Mouse (Mus musculus): ENCODE data around the gene Rsph9. TPM values are rescaled to one million over a fixed set of nuclear protein-coding genes. Genes with fewer than 3 reads are reported as not detected.

Gene Rsph9
- polyA plus RNA-seq, 1 experiment from 2014 or later: 23.7 TPM

- H3K27ac ChIP-seq (ENCODE audit: low read length): peak overlapping the region; percentile 90
- H3K9ac ChIP-seq (ENCODE audit: low read length): no peak overlapping the region; the same call in 1 of the 2 replicates
- WGBS: 47% methylated on average over 13 of the region's 13 CpGs
- ATAC-seq (ENCODE audit: low read depth): no peak
- H3K27me3 ChIP-seq (ENCODE audit: control insufficient read depth, insufficient read depth, low read depth, low read length): no peaks in the 10 kb centered on the region
- H3K4me1 ChIP-seq (replicated peaks; ENCODE audit: control insufficient read depth, insufficient read depth, low read length): peaks cover 40% of the 10 kb centered on the region
- H3K4me3 ChIP-seq (ENCODE audit: low read length): no peak overlapping the region
- no peak overlapping the region for H3K4me2 ChIP-seq (ENCODE audit: low read depth, low read length)
- H3K36me3 ChIP-seq (ENCODE audit: control insufficient read depth, insufficient read depth, low read length): peaks cover 12% of the 10 kb centered on the region; the same call in 1 of the 2 replicates
- H3K9me3 ChIP-seq (ENCODE audit: control insufficient read depth, low read length): no peaks in the 10 kb centered on the region
Observed at GRCm38 (mm10) chr17:46117623-46118422, 26.2 kb downstream of the Rsph9 start.

GRCm38 (mm10) chr17:46116881-46117280, 27.1 kb downstream of the Rsph9 start:
- peaks cover 40% of the 10 kb centered on the region for H3K4me1 ChIP-seq (replicated peaks; ENCODE audit: control insufficient read depth, insufficient read depth, low read length)
- H3K27me3 ChIP-seq (ENCODE audit: control insufficient read depth, insufficient read depth, low read depth, low read length): no peaks in the 10 kb centered on the region
- H3K36me3 ChIP-seq (ENCODE audit: control insufficient read depth, insufficient read depth, low read length): 0 out of 2 replicates have a peak, but pooled peaks cover 7% of the 10 kb centered on the region
- H3K27ac ChIP-seq (ENCODE audit: low read length): peak overlapping the region; percentile 90
- H3K9me3 ChIP-seq (ENCODE audit: control insufficient read depth, low read length): no peaks in the 10 kb centered on the region
- ATAC-seq (ENCODE audit: low read depth): peak; percentile 55; the same call in 1 of the 2 replicates
- H3K4me3 ChIP-seq (ENCODE audit: low read length): no peak overlapping the region
- no peak overlapping the region for H3K9ac ChIP-seq (ENCODE audit: low read length)
- no peak overlapping the region for H3K4me2 ChIP-seq (ENCODE audit: low read depth, low read length)
- 71% methylated on average over 3 of the region's 3 CpGs for WGBS

GRCm38 (mm10) chr17:46116138-46116537, 27.9 kb downstream of the Rsph9 start:
- Histone ChIP-seq H3K9ac (ENCODE audit: low read length) (peak overlapping the region; percentile 43; the same call in 1 of the 2 replicates), H3K4me1 (replicated peaks; ENCODE audit: control insufficient read depth, insufficient read depth, low read length) (peaks cover 45% of the 10 kb centered on the region), H3K9me3 (ENCODE audit: control insufficient read depth, low read length) (no peaks in the 10 kb centered on the region), H3K36me3 (ENCODE audit: control insufficient read depth, insufficient read depth, low read length) (0 out of 2 replicates have a peak, but pooled peaks cover 7% of the 10 kb centered on the region), H3K4me3 (ENCODE audit: low read length) (no peak overlapping the region), H3K27me3 (ENCODE audit: control insufficient read depth, insufficient read depth, low read depth, low read length) (no peaks in the 10 kb centered on the region), H3K4me2 (ENCODE audit: low read depth, low read length) (no peak overlapping the region), H3K27ac (ENCODE audit: low read length) (peak overlapping the region; percentile 90)
- 43% methylated on average over 11 of the region's 11 CpGs for WGBS
- ATAC-seq (ENCODE audit: low read depth): peak; percentile 57

- H3K9ac ChIP-seq (ENCODE audit: low read length): peak overlapping the region; percentile 43; the same call in 1 of the 2 replicates
- peaks cover 45% of the 10 kb centered on the region for H3K4me1 ChIP-seq (replicated peaks; ENCODE audit: control insufficient read depth, insufficient read depth, low read length)
- WGBS: 8% methylated on average over 2 of the region's 2 CpGs
- no peak overlapping the region for H3K4me2 ChIP-seq (ENCODE audit: low read depth, low read length)
- peak overlapping the region; percentile 90 for H3K27ac ChIP-seq (ENCODE audit: low read length)
- no peak overlapping the region for H3K4me3 ChIP-seq (ENCODE audit: low read length)
- H3K27me3 ChIP-seq (ENCODE audit: control insufficient read depth, insufficient read depth, low read depth, low read length): no peaks in the 10 kb centered on the region
- peak; percentile 56 for ATAC-seq (ENCODE audit: low read depth)
- no peaks in the 10 kb centered on the region for H3K9me3 ChIP-seq (ENCODE audit: control insufficient read depth, low read length)
- 0 out of 2 replicates have a peak, but pooled peaks cover 7% of the 10 kb centered on the region for H3K36me3 ChIP-seq (ENCODE audit: control insufficient read depth, insufficient read depth, low read length)
Observed at GRCm38 (mm10) chr17:46115489-46115888, 28.5 kb downstream of the Rsph9 start.

GRCm38 (mm10) chr17:46110402-46111289, 33.4 kb downstream of the Rsph9 start, which contains the start of gene Mrps18a:
TSS of gene Mrps18a (plus strand) at chr17:46110986.
- H3K27ac ChIP-seq (ENCODE audit: low read length): peak within 1 kb of the TSS; percentile 14

GRCm38 (mm10) chr17:46108286-46108685, 35.7 kb downstream of the Rsph9 start:
- Histone ChIP-seq H3K9me3 (ENCODE audit: control insufficient read depth, low read length) (no peaks in the 10 kb centered on the region), H3K4me1 (replicated peaks; ENCODE audit: control insufficient read depth, insufficient read depth, low read length) (peaks cover 16% of the 10 kb centered on the region; the same call in 1 of the 2 replicates), H3K36me3 (ENCODE audit: control insufficient read depth, insufficient read depth, low read length) (no peaks in the 10 kb centered on the region), H3K27ac (ENCODE audit: low read length) (no peak overlapping the region), H3K4me3 (ENCODE audit: low read length) (no peak overlapping the region), H3K4me2 (ENCODE audit: low read depth, low read length) (no peak overlapping the region), H3K9ac (ENCODE audit: low read length) (no peak overlapping the region), H3K27me3 (ENCODE audit: control insufficient read depth, insufficient read depth, low read depth, low read length) (peaks cover 5% of the 10 kb centered on the region)
- 69% methylated on average over 4 of the region's 4 CpGs for WGBS
- no peak for ATAC-seq (ENCODE audit: low read depth)

More at GRCm38 (mm10) chr17:46110402-46111289, 33.4 kb downstream of the Rsph9 start, which contains the start of gene Mrps18a:
- Histone ChIP-seq H3K4me3 (ENCODE audit: low read length) (peak within 1 kb of the TSS; percentile 76), H3K9me3 (ENCODE audit: control insufficient read depth, low read length) (no peaks in the 10 kb centered on the region), H3K4me1 (replicated peaks; ENCODE audit: control insufficient read depth, insufficient read depth, low read length) (peaks cover 20% of the 10 kb centered on the region), H3K9ac (ENCODE audit: low read length) (peak within 1 kb of the TSS; percentile 74), H3K36me3 (ENCODE audit: control insufficient read depth, insufficient read depth, low read length) (0 out of 2 replicates have a peak, but pooled peaks cover 2% of the 10 kb centered on the region), H3K4me2 (ENCODE audit: low read depth, low read length) (peak within 1 kb of the TSS; percentile 75), H3K27me3 (ENCODE audit: control insufficient read depth, insufficient read depth, low read depth, low read length) (peaks cover 5% of the 10 kb centered on the region)
- peak; percentile 89 for ATAC-seq (ENCODE audit: low read depth)
- 4% methylated on average over 38 of the region's 38 CpGs for WGBS

- 13% methylated on average over 12 of the region's 12 CpGs for WGBS
- Histone ChIP-seq H3K9me3 (ENCODE audit: control insufficient read depth, low read length) (no peaks in the 10 kb centered on the region), H3K4me3 (ENCODE audit: low read length) (no peak overlapping the region), H3K36me3 (ENCODE audit: control insufficient read depth, insufficient read depth, low read length) (no peaks in the 10 kb centered on the region), H3K4me1 (replicated peaks; ENCODE audit: control insufficient read depth, insufficient read depth, low read length) (peaks cover 11% of the 10 kb centered on the region; the same call in 1 of the 2 replicates), H3K27me3 (ENCODE audit: control insufficient read depth, insufficient read depth, low read depth, low read length) (peaks cover 5% of the 10 kb centered on the region), H3K9ac (ENCODE audit: low read length) (peak overlapping the region; percentile 61), H3K27ac (ENCODE audit: low read length) (peak overlapping the region; percentile 60), H3K4me2 (ENCODE audit: low read depth, low read length) (peak overlapping the region; percentile 28)
- ATAC-seq (ENCODE audit: low read depth): peak; percentile 88
Observed at GRCm38 (mm10) chr17:46104487-46104886, 39.5 kb downstream of the Rsph9 start.

- Histone ChIP-seq H3K4me2 (ENCODE audit: low read depth, low read length) (no peak overlapping the region), H3K27ac (ENCODE audit: low read length) (no peak overlapping the region), H3K9ac (ENCODE audit: low read length) (no peak overlapping the region), H3K4me1 (replicated peaks; ENCODE audit: control insufficient read depth, insufficient read depth, low read length) (peaks cover 17% of the 10 kb centered on the region), H3K9me3 (ENCODE audit: control insufficient read depth, low read length) (no peaks in the 10 kb centered on the region), H3K27me3 (ENCODE audit: control insufficient read depth, insufficient read depth, low read depth, low read length) (no peaks in the 10 kb centered on the region), H3K4me3 (ENCODE audit: low read length) (no peak overlapping the region), H3K36me3 (ENCODE audit: control insufficient read depth, insufficient read depth, low read length) (no peaks in the 10 kb centered on the region)
- ATAC-seq (ENCODE audit: low read depth): no peak
- WGBS: 57% methylated on average over 8 of the region's 8 CpGs
Observed at GRCm38 (mm10) chr17:46102608-46103159, 41.3 kb downstream of the Rsph9 start.
